Mouse (Mus musculus): ENCODE measurements around the gene Hoxc11.

DNA sequence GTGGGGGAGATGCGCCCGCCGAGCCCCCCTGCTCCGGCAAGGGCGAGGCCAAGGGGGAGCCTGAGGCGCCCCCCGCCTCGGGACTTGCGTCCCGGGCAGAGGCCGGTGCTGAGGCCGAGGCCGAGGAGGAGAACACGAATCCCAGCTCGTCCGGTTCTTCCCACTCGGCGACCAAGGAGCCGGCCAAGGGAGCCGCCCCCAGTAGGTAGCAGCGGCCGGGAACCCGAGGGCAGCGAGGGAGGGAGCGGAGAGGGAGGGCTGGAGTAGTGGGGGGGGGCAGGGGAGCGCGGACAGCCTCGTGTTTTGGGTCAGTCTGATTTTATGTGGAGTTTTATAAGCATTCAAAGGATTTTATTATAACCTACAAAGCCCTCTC is 768 bp downstream of the Hoxc11 start:
- TF ChIP-seq CTCF (IDR thresholded peaks at IDR 0.05; ENCODE audit: low read depth, low read length) (no peak), POLR2A (IDR thresholded peaks at IDR 0.05; ENCODE audit: extremely low read depth, insufficient read depth, low read length) (no peak)

All from liver, adult 2 months (tissue).